Mouse (Mus musculus) myocyte (in vitro differentiated cells): Measurements from ENCODE around the gene Zbtb20. TPM values are rescaled to one million over a fixed set of nuclear protein-coding genes. Genes with fewer than 3 reads are reported as not detected.

Experiments
- H3K27me3 ChIP-seq: one replicate; pipeline ENCODE4 v1.6.1; 2011; ENCODE audit not compliant: control insufficient read depth, insufficient read depth, insufficient read length
- H3K36me3 ChIP-seq: one replicate; pipeline ENCODE4 v1.6.1; 2011; ENCODE audit not compliant: control insufficient read depth, insufficient read depth
- H3K4me2 ChIP-seq: one replicate; pipeline ENCODE4 v1.6.1; 2011; ENCODE audit warnings: low read depth, control low read depth
- H3K4me3 ChIP-seq: one replicate; pipeline ENCODE4 v1.5.1; 2011; ENCODE audit warnings: mild to moderate bottlenecking, control low read depth, moderate library complexity
- H3K79me2 ChIP-seq: one replicate; pipeline ENCODE4 v1.6.1; 2011; ENCODE audit not compliant: control insufficient read depth, insufficient read depth
- H3ac ChIP-seq: one replicate; pipeline ENCODE4 v1.6.1; 2011; ENCODE audit not compliant: control insufficient read depth, insufficient read length
- CEBPB ChIP-seq: IDR thresholded peaks from 2 replicates; pipeline ENCODE4 v1.6.1; 2011; ENCODE audit warnings: mild to moderate bottlenecking, moderate library complexity; ENCODE audit not compliant: poor library complexity, insufficient read depth, severe bottlenecking
- E2F4 ChIP-seq: IDR thresholded peaks from one replicate; pipeline ENCODE4 v1.6.1; 2011; ENCODE audit warnings: mild to moderate bottlenecking, control low read depth, moderate library complexity; ENCODE audit not compliant: insufficient read depth
- MAX ChIP-seq: IDR thresholded peaks from one replicate; pipeline ENCODE4 v1.6.1; 2011; ENCODE audit warnings: low read depth, mild to moderate bottlenecking, control low read depth
- MYOD1 ChIP-seq, 3 experiments: IDR thresholded peaks; one replicate each; pipeline ENCODE4 v1.6.1; 2011; ENCODE audit warnings: control low read depth in 2 of 3, low read depth in 2 of 3, mild to moderate bottlenecking in 2 of 3, moderate library complexity in 1 of 3; ENCODE audit not compliant: insufficient read length in 2 of 3, control insufficient read depth in 1 of 3
- MYOG ChIP-seq, 3 experiments: IDR thresholded peaks; one replicate each; pipeline ENCODE4 v1.6.1; 2011; ENCODE audit warnings: control low read depth in 2 of 3, low read depth in 2 of 3, mild to moderate bottlenecking in 2 of 3; ENCODE audit not compliant: insufficient read length in 2 of 3, control insufficient read depth in 1 of 3, insufficient read depth in 1 of 3
- POLR2A ChIP-seq: IDR thresholded peaks from one replicate; pipeline ENCODE4 v1.6.1; 2011; ENCODE audit warnings: low read depth, mild to moderate bottlenecking, control low read depth, moderate library complexity; ENCODE audit not compliant: insufficient read length
- POLR2AphosphoS2 ChIP-seq: IDR thresholded peaks from one replicate; pipeline ENCODE4 v1.6.1; 2011; ENCODE audit warnings: low read depth, control low read depth; ENCODE audit not compliant: insufficient read length
- REST ChIP-seq: IDR thresholded peaks from one replicate; pipeline ENCODE4 v1.6.1; 2011; ENCODE audit warnings: mild to moderate bottlenecking, control low read depth, moderate library complexity; ENCODE audit not compliant: insufficient read depth, insufficient read length
- SRF ChIP-seq: IDR thresholded peaks from one replicate; pipeline ENCODE4 v1.6.1; 2011; ENCODE audit warnings: low read depth; ENCODE audit not compliant: control insufficient read depth, insufficient read length
- TCF12 ChIP-seq: IDR thresholded peaks from one replicate; pipeline ENCODE4 v1.6.1; 2011; ENCODE audit warnings: mild to moderate bottlenecking, control low read depth; ENCODE audit not compliant: poor library complexity, insufficient read depth, severe bottlenecking
- TCF3 ChIP-seq: IDR thresholded peaks from one replicate; pipeline ENCODE4 v1.6.1; 2011; ENCODE audit warnings: low read depth, control low read depth; ENCODE audit not compliant: insufficient read length
- USF1 ChIP-seq: IDR thresholded peaks from one replicate; pipeline ENCODE4 v1.6.1; 2011; ENCODE audit warnings: low read depth, mild to moderate bottlenecking, control low read depth, moderate library complexity
- polyA plus RNA-seq: library from polyadenylated mRNA; unstranded; fragments of >200 nt; fragmentation: generic; extraction: Trizol; gene quantifications from one replicate; pipeline ENCODE4 v1.2.1, GENCODE M21; 2012; ENCODE audit warnings: missing spikeins

Zbtb20 gene
- polyA plus RNA-seq, 1 experiment: 5.0 TPM

GRCm38 (mm10) chr16:43495175-43495818, 619.6 kb downstream of the Zbtb20 start:
- no peaks in the 10 kb centered on the region for H3K79me2 ChIP-seq
- no peaks in the 10 kb centered on the region for H3K36me3 ChIP-seq
- no peak for TF ChIP-seq E2F4
- no peak for TF ChIP-seq TCF3
- no peak for TF ChIP-seq MAX
- no peak for TF ChIP-seq CEBPB
- no peak for TF ChIP-seq SRF
- no peak for TF ChIP-seq MYOD1 (IDR thresholded peaks at IDR 0.05; ENCODE audit: control insufficient read depth in 1 of 3, insufficient read length in 2 of 3, low read depth in 2 of 3)
- TF ChIP-seq POLR2AphosphoS2: no peak
- TF ChIP-seq REST: no peak
- TF ChIP-seq MYOG (IDR thresholded peaks at IDR 0.05; ENCODE audit: control insufficient read depth in 1 of 3, insufficient read depth in 1 of 3, insufficient read length in 2 of 3, low read depth in 2 of 3): no peak

GRCm38 (mm10) chr16:43497093-43497492, 621.4 kb downstream of the Zbtb20 start:
- H3K4me3 ChIP-seq: no peak overlapping the region
- no peak overlapping the region for H3K4me2 ChIP-seq
- H3K79me2 ChIP-seq: peaks cover 7% of the 10 kb centered on the region
- TF ChIP-seq REST: no peak
- no peak for TF ChIP-seq POLR2A
- TF ChIP-seq TCF12: no peak
- TF ChIP-seq POLR2AphosphoS2: no peak
- no peak for TF ChIP-seq SRF
- no peak for TF ChIP-seq TCF3
- no peak for TF ChIP-seq MYOG (IDR thresholded peaks at IDR 0.05; ENCODE audit: control insufficient read depth in 1 of 3, insufficient read depth in 1 of 3, insufficient read length in 2 of 3, low read depth in 2 of 3)
- TF ChIP-seq MAX: no peak
- TF ChIP-seq CEBPB: no peak
- no peak for TF ChIP-seq MYOD1 (IDR thresholded peaks at IDR 0.05; ENCODE audit: control insufficient read depth in 1 of 3, insufficient read length in 2 of 3, low read depth in 2 of 3)
- no peak for TF ChIP-seq E2F4
- no peak for TF ChIP-seq USF1
- no peaks in the 10 kb centered on the region for H3K36me3 ChIP-seq
- no peak overlapping the region for H3ac ChIP-seq
- no peaks in the 10 kb centered on the region for H3K27me3 ChIP-seq

More at GRCm38 (mm10) chr16:43495175-43495818, 619.6 kb downstream of the Zbtb20 start:
- no peak overlapping the region for H3K4me2 ChIP-seq
- H3ac ChIP-seq: no peak overlapping the region
- H3K27me3 ChIP-seq: no peaks in the 10 kb centered on the region
- H3K4me3 ChIP-seq: no peak overlapping the region

- H3ac ChIP-seq: no peak overlapping the region
- no peaks in the 10 kb centered on the region for H3K36me3 ChIP-seq
- TF ChIP-seq POLR2AphosphoS2: no peak
- no peak for TF ChIP-seq CEBPB
- TF ChIP-seq TCF3: no peak
- no peak for TF ChIP-seq POLR2A
- TF ChIP-seq SRF: no peak
- TF ChIP-seq REST: no peak
- TF ChIP-seq MYOD1 (IDR thresholded peaks at IDR 0.05; ENCODE audit: control insufficient read depth in 1 of 3, insufficient read length in 2 of 3, low read depth in 2 of 3): no peak
- TF ChIP-seq MYOG (IDR thresholded peaks at IDR 0.05; ENCODE audit: control insufficient read depth in 1 of 3, insufficient read depth in 1 of 3, insufficient read length in 2 of 3, low read depth in 2 of 3): no peak
- no peak for TF ChIP-seq MAX
- TF ChIP-seq TCF12: no peak
- no peak for TF ChIP-seq E2F4
- TF ChIP-seq USF1: no peak
- peaks cover 7% of the 10 kb centered on the region for H3K79me2 ChIP-seq
- no peak overlapping the region for H3K4me2 ChIP-seq
- no peak overlapping the region for H3K4me3 ChIP-seq
- H3K27me3 ChIP-seq: no peaks in the 10 kb centered on the region
These were observed 624.6 kb downstream of the Zbtb20 start for GRCm38 (mm10) chr16:43500132-43500853.

- TF ChIP-seq MAX (no peak), SRF (no peak), POLR2AphosphoS2 (no peak), MYOD1 (IDR thresholded peaks at IDR 0.05; ENCODE audit: control insufficient read depth in 1 of 3, insufficient read length in 2 of 3, low read depth in 2 of 3) (no peak), MYOG (IDR thresholded peaks at IDR 0.05; ENCODE audit: control insufficient read depth in 1 of 3, insufficient read depth in 1 of 3, insufficient read length in 2 of 3, low read depth in 2 of 3) (no peak), POLR2A (no peak), USF1 (no peak), REST (no peak), CEBPB (no peak), TCF3 (no peak), TCF12 (no peak), E2F4 (no peak)
- peak overlapping the region; percentile 31 for H3K4me2 ChIP-seq
- H3K27me3 ChIP-seq: no peaks in the 10 kb centered on the region
- H3K79me2 ChIP-seq: peaks cover 7% of the 10 kb centered on the region
- H3K36me3 ChIP-seq: no peaks in the 10 kb centered on the region
- no peak overlapping the region for H3ac ChIP-seq
- H3K4me3 ChIP-seq: no peak overlapping the region
These were observed 625.6 kb downstream of the Zbtb20 start for GRCm38 (mm10) chr16:43501284-43501683.
